9 mouse cellular contexts compared by ENCODE assay signal in genomic region chr6:56560474-56560888, GRCm38 (mm10). TPM values are rescaled to one million over a fixed set of nuclear protein-coding genes. Genes with fewer than 3 reads are reported as not detected.
DNase-seq lines count a peak whose midpoint lies in the region; ATAC-seq and TF ChIP-seq lines count a peak whose summit lies in the region.
"Had no signal": no experiment of that assay in that cellular context is flagged by ENCODE, and none has a peak within 500 bp of the region (broad histone marks: within the 10 kb centered on the region; RNA-seq: fewer than 3 reads in every experiment).

No protein-coding gene starts in this region.

- no peak overlapping the region for H3K9ac ChIP-seq in forebrain, embryonic 15.5 days (replicated peaks)

- no peaks in the 10 kb centered on the region for H3K27me3 ChIP-seq in forebrain, embryonic 15.5 days
- no peaks in the 10 kb centered on the region for H3K27me3 ChIP-seq in forebrain, embryonic 10.5 days (ENCODE audit: poor library complexity, severe bottlenecking)

- TF ChIP-seq CTCF in gastrocnemius, adult 2 months (IDR thresholded peaks at IDR 0.05), result no peak

- H3K4me3 ChIP-seq in forebrain, embryonic 15.5 days, result no peak overlapping the region
- no peak overlapping the region for H3K4me3 ChIP-seq in forebrain, embryonic 10.5 days
- no peak overlapping the region for H3K4me3 ChIP-seq in gastrocnemius, adult 2 months

- no peak overlapping the region for H3K4me2 ChIP-seq in forebrain, embryonic 15.5 days (replicated peaks)

- no peaks in the 10 kb centered on the region for H3K36me3 ChIP-seq in forebrain, embryonic 15.5 days
- H3K36me3 ChIP-seq in forebrain, embryonic 10.5 days (replicated peaks), result no peaks in the 10 kb centered on the region

- peak; percentile 87 for ATAC-seq in forebrain, embryonic 15.5 days (replicated peaks)
- peak; percentile 97 for ATAC-seq in cerebellum, adult (ENCODE audit: insufficient number of reproducible peaks, low FRiP score, low TSS enrichment)

- peaks cover 7% of the 10 kb centered on the region; the same call in 1 of the 2 replicates for H3K4me1 ChIP-seq in forebrain, embryonic 15.5 days
- H3K4me1 ChIP-seq in forebrain, embryonic 10.5 days, result 0 out of 2 replicates have a peak, but pooled peaks cover 2% of the 10 kb centered on the region

- no peak overlapping the region for H3K27ac ChIP-seq in forebrain, embryonic 15.5 days (replicated peaks)
- no peak overlapping the region for H3K27ac ChIP-seq in forebrain, embryonic 10.5 days
- H3K27ac ChIP-seq in gastrocnemius, adult 2 months, result no peak overlapping the region
- H3K27ac ChIP-seq: kidney, postnatal 0 days had no signal

- intact Hi-C loops in gastrocnemius, adult 2 months (cut with DNase I), result no loop called here

- no peak for DNase-seq in forebrain, embryonic 10.5 days (ENCODE audit: extremely low spot score, low spot score)
- DNase-seq in gastrocnemius, adult 2 months, result peak; percentile 81
- DNase-seq in layer of hippocampus, postnatal 36 days, result peak; percentile 31 to 42
- DNase-seq in ovary, postnatal 36 days (ENCODE audit: low spot score), result no peak
- no peak for DNase-seq in T-cell, adult 2 months (ENCODE audit: low spot score)
- no peak for DNase-seq in urinary bladder, postnatal 25 days (ENCODE audit: low spot score)

- no peaks in the 10 kb centered on the region for H3K9me3 ChIP-seq in forebrain, embryonic 15.5 days
- no peaks in the 10 kb centered on the region for H3K9me3 ChIP-seq in forebrain, embryonic 10.5 days

- WGBS in forebrain, embryonic 15.5 days, result 56% methylated on average over 2 of the region's 2 CpGs
- 83% methylated on average over 2 of the region's 2 CpGs for WGBS in forebrain, embryonic 10.5 days

RNA-seq across cellular contexts. Expression of gene Pde1c, which starts 8.4 kb away (rescaled TPM):
- polyA plus RNA-seq in forebrain, embryonic 15.5 days (2015; fragmentation: Nextera tagmentation; extraction: Ambion mirVana), result 8.8 and 9.6 TPM in 2 replicates
- 2.8 and 2.9 TPM in 2 replicates for polyA plus RNA-seq in forebrain, embryonic 10.5 days (2016; fragmentation: Nextera tagmentation; extraction: Ambion mirVana)
- total RNA-seq in gastrocnemius, adult 2 months (2021), result under 1 TPM; 0.46 to 0.50 TPM
- total RNA-seq in layer of hippocampus, postnatal 36 days (2021), result 1 to 10 TPM; 3.6 to 3.7 TPM

Comparison
In these comparisons a context has a peak if more than half of its experiments do, and no peak if none do; other contexts are left out.
1. DNase-seq: peak in gastrocnemius, adult 2 months (single experiment) and layer of hippocampus, postnatal 36 days (2 of 2); none in forebrain, embryonic 10.5 days (single experiment), ovary, postnatal 36 days (single experiment), T-cell, adult 2 months (single experiment) and urinary bladder, postnatal 25 days (single experiment).